Mouse (Mus musculus): ENCODE results near the gene Gm11027. TPM values are rescaled to one million over a fixed set of nuclear protein-coding genes. Genes with fewer than 3 reads are reported as not detected.

The Gm11027 gene
- polyA plus RNA-seq, 1 experiment: not detected

GRCm38 (mm10) chr12:116269450-116269849 is 5.7 kb upstream of the Gm11027 start:
- Histone ChIP-seq H3K27ac (ENCODE audit: insufficient read depth, low read length) (no peak overlapping the region), H3K4me1 (ENCODE audit: control insufficient read depth, insufficient read depth, low read length) (no peaks in the 10 kb centered on the region), H3K4me3 (replicated peaks; ENCODE audit: insufficient read depth, low read depth, low read length) (no peak overlapping the region), H3K27me3 (ENCODE audit: control insufficient read depth, insufficient read depth, low read length) (no peaks in the 10 kb centered on the region)
- TF ChIP-seq POLR2A (IDR thresholded peaks at IDR 0.05; ENCODE audit: borderline replicate concordance, insufficient read depth, low read length): no peak
- no peak for TF ChIP-seq CTCF (IDR thresholded peaks at IDR 0.05; ENCODE audit: borderline replicate concordance, insufficient read depth, low read depth, low read length)
- DNase-seq: no peak
- WGBS: 81% methylated on average over 5 of the region's 5 CpGs

DNA sequence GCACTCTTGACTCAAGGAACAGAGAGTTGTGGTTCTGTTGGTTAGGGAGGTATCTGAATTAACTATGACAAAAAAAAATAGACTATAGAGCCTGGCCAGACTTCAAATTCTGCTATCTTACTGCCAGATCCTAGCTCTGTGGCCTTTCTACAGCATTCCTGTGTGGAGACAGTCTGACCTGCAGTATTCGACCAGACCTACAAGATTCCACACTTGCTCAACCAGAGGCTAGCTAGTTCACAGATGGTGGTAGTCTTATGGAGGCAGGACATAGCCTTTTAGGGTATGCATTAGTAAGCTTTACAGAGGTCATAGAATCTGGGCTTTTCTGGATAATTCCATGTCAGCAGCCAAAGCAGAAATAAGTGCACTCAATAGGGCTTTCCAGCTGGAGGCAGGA is 4.6 kb upstream of the Gm11027 start:
- 84% methylated on average over 1 of the region's 1 CpGs for WGBS
- no peak for TF ChIP-seq POLR2A (IDR thresholded peaks at IDR 0.05; ENCODE audit: borderline replicate concordance, insufficient read depth, low read length)
- TF ChIP-seq CTCF (IDR thresholded peaks at IDR 0.05; ENCODE audit: borderline replicate concordance, insufficient read depth, low read depth, low read length): no peak

DNA sequence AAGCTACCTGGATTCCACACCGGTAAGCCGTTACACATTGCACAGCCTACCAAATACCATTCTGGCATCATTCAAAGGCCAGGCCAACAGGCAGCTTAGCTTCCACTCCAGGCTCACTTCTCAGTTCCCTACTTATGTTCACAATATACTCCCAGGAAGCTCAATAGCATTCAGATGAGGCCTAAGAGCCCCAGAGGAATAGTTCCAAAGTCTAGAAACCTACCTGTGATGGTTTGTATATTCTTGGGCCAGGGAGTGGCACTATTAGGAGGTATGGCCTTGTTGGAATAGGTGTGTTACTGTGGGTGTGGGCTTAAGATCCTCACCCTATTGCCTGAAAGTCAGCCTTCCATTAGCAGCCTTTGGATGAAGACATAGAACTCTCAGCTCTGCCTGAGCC is 4.1 kb upstream of the Gm11027 start:
- Histone ChIP-seq H3K4me1 (ENCODE audit: control insufficient read depth, insufficient read depth, low read length) (no peaks in the 10 kb centered on the region), H3K4me3 (replicated peaks; ENCODE audit: insufficient read depth, low read depth, low read length) (no peak overlapping the region), H3K27ac (ENCODE audit: insufficient read depth, low read length) (no peak overlapping the region), H3K27me3 (ENCODE audit: control insufficient read depth, insufficient read depth, low read length) (no peaks in the 10 kb centered on the region)
- 97% methylated on average over 2 of the region's 2 CpGs for WGBS
- TF ChIP-seq CTCF (IDR thresholded peaks at IDR 0.05; ENCODE audit: borderline replicate concordance, insufficient read depth, low read depth, low read length) (no peak), POLR2A (IDR thresholded peaks at IDR 0.05; ENCODE audit: borderline replicate concordance, insufficient read depth, low read length) (no peak)
- no peak for DNase-seq

More for the DNA sequence above, 4.6 kb upstream of the Gm11027 start:
- no peaks in the 10 kb centered on the region for H3K27me3 ChIP-seq (ENCODE audit: control insufficient read depth, insufficient read depth, low read length)
- H3K27ac ChIP-seq (ENCODE audit: insufficient read depth, low read length): no peak overlapping the region
- DNase-seq: no peak
- no peaks in the 10 kb centered on the region for H3K4me1 ChIP-seq (ENCODE audit: control insufficient read depth, insufficient read depth, low read length)
- no peak overlapping the region for H3K4me3 ChIP-seq (replicated peaks; ENCODE audit: insufficient read depth, low read depth, low read length)

DNA sequence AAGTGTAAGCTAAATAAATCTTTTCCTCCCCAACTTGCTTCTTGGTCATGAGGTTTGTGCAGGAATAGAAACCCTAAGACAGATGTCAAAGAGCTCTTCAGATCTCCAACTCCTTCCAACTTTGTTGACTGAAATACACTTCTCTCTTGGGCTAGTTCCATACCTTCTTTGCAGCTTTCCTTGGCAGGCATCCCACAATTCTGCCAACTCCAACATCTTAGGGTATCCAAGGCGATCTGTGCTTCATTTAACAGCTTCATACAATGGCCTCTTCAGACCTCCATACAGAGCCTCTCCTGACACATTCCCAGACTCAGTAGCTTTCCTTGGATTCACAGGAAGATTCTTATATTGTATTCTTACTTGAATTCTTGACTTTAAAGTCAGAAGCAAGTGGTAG is 1.5 kb upstream of the Gm11027 start:
- DNase-seq: no peak
- H3K4me3 ChIP-seq (replicated peaks; ENCODE audit: insufficient read depth, low read depth, low read length): no peak overlapping the region
- no peaks in the 10 kb centered on the region for H3K4me1 ChIP-seq (ENCODE audit: control insufficient read depth, insufficient read depth, low read length)
- 16% methylated on average over 1 of the region's 1 CpGs for WGBS
- H3K27me3 ChIP-seq (ENCODE audit: control insufficient read depth, insufficient read depth, low read length): no peaks in the 10 kb centered on the region
- no peak overlapping the region for H3K27ac ChIP-seq (ENCODE audit: insufficient read depth, low read length)
- TF ChIP-seq CTCF (IDR thresholded peaks at IDR 0.05; ENCODE audit: borderline replicate concordance, insufficient read depth, low read depth, low read length) (no peak), POLR2A (IDR thresholded peaks at IDR 0.05; ENCODE audit: borderline replicate concordance, insufficient read depth, low read length) (no peak)

- H3K4me1 ChIP-seq (ENCODE audit: control insufficient read depth, insufficient read depth, low read length): no peaks in the 10 kb centered on the region
- H3K4me3 ChIP-seq (replicated peaks; ENCODE audit: insufficient read depth, low read depth, low read length): no peak overlapping the region
- TF ChIP-seq CTCF (IDR thresholded peaks at IDR 0.05; ENCODE audit: borderline replicate concordance, insufficient read depth, low read depth, low read length) (no peak), POLR2A (IDR thresholded peaks at IDR 0.05; ENCODE audit: borderline replicate concordance, insufficient read depth, low read length) (no peak)
- H3K27me3 ChIP-seq (ENCODE audit: control insufficient read depth, insufficient read depth, low read length): no peaks in the 10 kb centered on the region
- H3K27ac ChIP-seq (ENCODE audit: insufficient read depth, low read length): no peak overlapping the region
- WGBS: 92% methylated on average over 4 of the region's 4 CpGs
- no peak for DNase-seq
Measured at GRCm38 (mm10) chr12:116275631-116276030, 445 bp downstream of the Gm11027 start.

GRCm38 (mm10) chr12:116276961-116277360 is 1.8 kb downstream of the Gm11027 start:
- no peak overlapping the region for H3K4me3 ChIP-seq (replicated peaks; ENCODE audit: insufficient read depth, low read depth, low read length)
- H3K4me1 ChIP-seq (ENCODE audit: control insufficient read depth, insufficient read depth, low read length): no peaks in the 10 kb centered on the region
- TF ChIP-seq CTCF (IDR thresholded peaks at IDR 0.05; ENCODE audit: borderline replicate concordance, insufficient read depth, low read depth, low read length) (no peak), POLR2A (IDR thresholded peaks at IDR 0.05; ENCODE audit: borderline replicate concordance, insufficient read depth, low read length) (no peak)
- WGBS: 70% methylated on average over 2 of the region's 2 CpGs
- no peaks in the 10 kb centered on the region for H3K27me3 ChIP-seq (ENCODE audit: control insufficient read depth, insufficient read depth, low read length)
- DNase-seq: no peak
- H3K27ac ChIP-seq (ENCODE audit: insufficient read depth, low read length): no peak overlapping the region

- TF ChIP-seq POLR2A (IDR thresholded peaks at IDR 0.05; ENCODE audit: borderline replicate concordance, insufficient read depth, low read length): no peak
- TF ChIP-seq CTCF (IDR thresholded peaks at IDR 0.05; ENCODE audit: borderline replicate concordance, insufficient read depth, low read depth, low read length): no peak
- 94% methylated on average over 1 of the region's 1 CpGs for WGBS
- DNase-seq: no peak
- no peak overlapping the region for H3K4me3 ChIP-seq (replicated peaks; ENCODE audit: insufficient read depth, low read depth, low read length)
- H3K27ac ChIP-seq (ENCODE audit: insufficient read depth, low read length): no peak overlapping the region
- no peaks in the 10 kb centered on the region for H3K4me1 ChIP-seq (ENCODE audit: control insufficient read depth, insufficient read depth, low read length)
- no peaks in the 10 kb centered on the region for H3K27me3 ChIP-seq (ENCODE audit: control insufficient read depth, insufficient read depth, low read length)
Measured at GRCm38 (mm10) chr12:116278541-116278940, 3.4 kb downstream of the Gm11027 start.

DNA sequence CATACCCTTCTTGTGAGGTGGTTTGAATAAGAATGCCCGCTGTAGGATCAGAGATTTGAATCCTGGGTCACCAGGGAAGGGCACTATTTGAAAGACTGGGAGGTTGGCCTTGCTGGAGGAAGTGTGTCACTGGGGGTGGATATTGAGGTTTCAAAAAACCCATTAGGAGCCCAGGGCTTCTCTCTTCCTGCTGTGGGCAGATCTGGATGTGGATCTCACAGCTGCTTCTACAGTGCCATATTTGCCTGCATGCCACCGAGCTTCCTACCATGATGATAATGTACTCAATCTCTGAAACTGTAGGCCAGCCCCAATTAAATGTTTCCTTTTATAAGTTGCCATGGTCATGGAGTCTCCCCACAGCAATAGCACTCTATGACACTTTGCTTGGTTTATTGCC is 4.0 kb downstream of the Gm11027 start:
- H3K27ac ChIP-seq (ENCODE audit: insufficient read depth, low read length): no peak overlapping the region
- H3K27me3 ChIP-seq (ENCODE audit: control insufficient read depth, insufficient read depth, low read length): no peaks in the 10 kb centered on the region
- no peak for DNase-seq
- H3K4me1 ChIP-seq (ENCODE audit: control insufficient read depth, insufficient read depth, low read length): no peaks in the 10 kb centered on the region
- no peak for TF ChIP-seq POLR2A (IDR thresholded peaks at IDR 0.05; ENCODE audit: borderline replicate concordance, insufficient read depth, low read length)
- H3K4me3 ChIP-seq (replicated peaks; ENCODE audit: insufficient read depth, low read depth, low read length): no peak overlapping the region
- 96% methylated on average over 2 of the region's 2 CpGs for WGBS

Data from cerebellum, adult 2 months (tissue).